Mouse (Mus musculus) neural tube, embryonic 12.5 days (tissue): ENCODE results near the gene Ell. TPM values are rescaled to one million over a fixed set of nuclear protein-coding genes. Genes with fewer than 3 reads are reported as not detected.

ENCODE experiments used
- ATAC-seq: fragments of 200-750 bp; cut with Nextera tagmentation; 2 replicates; pipeline ENCODE4 v1.8.0; 2017; ENCODE audit warnings: low read depth, mild to moderate bottlenecking, moderate TSS enrichment, moderate library complexity; ENCODE audit not compliant: low FRiP score
- H3K27ac ChIP-seq: fragments of 300-500 bp; sonication (generic); 2 replicates; pipeline ENCODE4 v1.5.1; 2016
- H3K27me3 ChIP-seq: fragments of 300-500 bp; sonication (generic); replicated peaks from 2 replicates; pipeline ENCODE4 v1.6.1; 2016; ENCODE audit warnings: mild to moderate bottlenecking
- H3K36me3 ChIP-seq: fragments of 300-500 bp; sonication (generic); 2 replicates; pipeline ENCODE4 v1.6.1; 2016; ENCODE audit warnings: mild to moderate bottlenecking
- H3K4me1 ChIP-seq: fragments of 300-500 bp; sonication (generic); 2 replicates; pipeline ENCODE4 v1.6.1; 2016
- H3K4me2 ChIP-seq: fragments of 300-500 bp; sonication (generic); replicated peaks from 2 replicates; pipeline ENCODE4 v1.6.1; 2016; ENCODE audit warnings: mild to moderate bottlenecking
- H3K4me3 ChIP-seq: fragments of 300-500 bp; sonication (generic); 2 replicates; pipeline ENCODE4 v1.5.1; 2016
- H3K9ac ChIP-seq: fragments of 300-500 bp; sonication (generic); 2 replicates; pipeline ENCODE4 v1.6.1; 2016; ENCODE audit warnings: mild to moderate bottlenecking
- H3K9me3 ChIP-seq: fragments of 300-500 bp; sonication (generic); 2 replicates; pipeline ENCODE4 v1.6.1; 2016; ENCODE audit warnings: mild to moderate bottlenecking
- WGBS: fragments of 180-500 bp; shearing (Covaris S2); methylation state at CpG from one replicate; pipeline ENCODE4 v1.1.7; 2016; 5-methylcytosine and 5-hydroxymethylcytosine counted together
- polyA plus RNA-seq: library from polyadenylated mRNA; unstranded; fragments of >200 nt; fragmentation: Nextera tagmentation; extraction: Ambion mirVana; gene quantifications from 2 replicates; pipeline ENCODE4 v1.2.1, GENCODE M21; 2016

Gene Ell
- polyA plus RNA-seq, 1 experiment from 2014 or later, result 19.5 TPM

DNA sequence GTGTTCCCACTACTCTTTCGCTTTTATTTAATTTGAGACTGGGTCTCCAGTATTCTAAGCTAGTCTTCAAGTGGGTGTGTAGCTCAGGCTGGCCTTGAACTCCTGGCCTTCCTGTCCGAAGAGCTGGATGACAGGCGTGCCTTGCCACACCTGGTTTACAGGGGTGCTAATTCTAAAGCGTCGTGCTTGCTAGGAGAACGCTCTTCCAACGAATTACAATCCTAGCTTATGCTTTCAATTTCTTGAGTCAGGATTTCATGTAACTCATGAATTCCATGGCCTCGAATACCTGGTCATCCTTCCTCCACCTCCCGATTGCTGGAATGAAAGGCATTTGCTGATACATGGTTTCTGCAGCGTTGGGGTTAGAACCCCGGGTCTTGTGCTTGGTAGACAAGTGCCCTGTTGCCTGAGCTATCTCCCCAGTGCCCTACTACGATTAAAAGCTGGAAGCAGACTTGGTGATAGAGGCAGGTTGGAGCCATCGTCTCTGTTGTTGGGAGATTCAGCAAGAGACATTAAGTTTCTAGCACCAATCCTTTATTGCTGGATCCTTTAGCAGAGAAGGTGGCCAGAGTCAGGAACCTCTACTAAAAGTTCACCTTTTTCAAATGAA is 11.0 kb upstream of the Ell start:
- Histone ChIP-seq H3K4me3 (peak overlapping the region; percentile 75), H3K36me3 (peaks cover 33% of the 10 kb centered on the region), H3K4me1 (peaks cover 20% of the 10 kb centered on the region), H3K27ac (0 out of 2 replicates have a peak overlapping the region, but pooled peaks have one; percentile 50), H3K27me3 (no peaks in the 10 kb centered on the region), H3K9me3 (no peaks in the 10 kb centered on the region), H3K9ac (peak overlapping the region; percentile 77), H3K4me2 (peak overlapping the region; percentile 82)
- ATAC-seq, result no peak
- WGBS, result 38% methylated on average over 13 of the region's 13 CpGs

DNA sequence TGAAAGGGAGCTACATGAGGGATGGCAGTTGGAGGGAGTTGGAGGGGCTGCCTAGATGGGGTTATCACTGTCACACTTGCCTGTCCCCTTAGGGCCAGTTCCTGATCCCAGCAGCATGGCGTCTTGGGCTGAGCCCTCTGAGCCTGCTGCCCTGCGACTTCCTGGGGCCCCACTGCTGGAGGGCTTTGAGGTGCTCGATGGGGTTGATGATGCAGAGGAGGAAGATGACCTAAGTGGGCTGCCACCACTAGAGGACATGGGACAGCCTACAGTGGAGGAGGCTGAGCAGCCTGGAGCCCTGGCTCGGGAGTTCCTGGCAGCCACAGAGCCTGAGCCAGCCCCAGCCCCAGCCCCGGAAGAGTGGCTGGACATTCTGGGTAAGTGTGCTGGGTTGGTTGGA is 10.0 kb upstream of the Ell start:
- H3K9me3 ChIP-seq, result no peaks in the 10 kb centered on the region
- 85% methylated on average over 5 of the region's 5 CpGs for WGBS
- no peak overlapping the region for H3K4me3 ChIP-seq
- 0 out of 2 replicates have a peak overlapping the region, but pooled peaks have one; percentile 14 for H3K4me2 ChIP-seq
- peaks cover 43% of the 10 kb centered on the region for H3K36me3 ChIP-seq
- H3K27ac ChIP-seq, result no peak overlapping the region
- H3K9ac ChIP-seq, result no peak overlapping the region
- no peak for ATAC-seq
- peaks cover 20% of the 10 kb centered on the region for H3K4me1 ChIP-seq
- H3K27me3 ChIP-seq, result no peaks in the 10 kb centered on the region

DNA sequence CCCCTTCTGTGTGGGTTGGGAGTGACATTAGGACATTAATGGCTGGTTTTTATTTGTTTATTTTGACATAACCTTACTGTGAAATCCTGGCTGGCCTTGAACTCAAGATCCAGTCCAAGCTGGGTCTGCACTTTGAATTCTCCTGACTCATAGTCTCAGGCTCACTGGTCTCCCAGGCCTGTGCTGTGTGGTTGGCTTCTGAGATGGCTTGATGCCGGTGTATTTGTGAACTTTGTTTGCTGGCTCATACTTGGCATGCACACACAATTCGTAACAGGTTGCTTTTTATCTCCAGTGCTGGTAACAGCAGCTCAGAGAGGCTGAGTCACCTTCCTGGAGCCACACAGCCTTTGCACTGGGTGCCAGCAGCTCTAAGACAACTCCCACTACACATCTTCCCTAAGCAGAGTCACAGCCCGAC is 9.5 kb upstream of the Ell start:
- Histone ChIP-seq H3K4me2 (no peak overlapping the region), H3K27ac (no peak overlapping the region), H3K9me3 (no peaks in the 10 kb centered on the region), H3K4me3 (no peak overlapping the region), H3K9ac (no peak overlapping the region), H3K27me3 (no peaks in the 10 kb centered on the region), H3K4me1 (peaks cover 20% of the 10 kb centered on the region), H3K36me3 (peaks cover 48% of the 10 kb centered on the region)
- 97% methylated on average over 3 of the region's 3 CpGs for WGBS
- ATAC-seq, result no peak

DNA sequence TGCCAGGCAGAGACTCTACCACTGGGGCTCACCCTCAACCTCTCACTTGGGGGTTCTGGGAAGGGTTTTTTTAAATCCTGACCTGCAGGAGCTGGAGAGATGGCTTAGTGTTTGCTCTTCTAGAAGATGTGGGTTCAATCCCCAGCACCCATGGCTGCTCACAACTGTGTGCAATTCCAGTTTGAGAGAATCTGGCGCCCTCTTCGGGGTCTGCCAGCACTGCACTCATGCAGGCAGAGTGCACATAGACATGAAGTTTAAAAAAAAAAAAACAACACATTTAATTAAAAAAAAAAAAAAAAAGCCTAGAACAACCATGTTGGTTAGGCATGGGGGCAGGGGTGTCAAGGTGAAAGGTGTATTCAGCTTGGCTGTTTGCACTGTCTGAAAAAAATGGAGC is 8.9 kb upstream of the Ell start:
- Histone ChIP-seq H3K4me1 (peaks cover 20% of the 10 kb centered on the region), H3K9me3 (no peaks in the 10 kb centered on the region), H3K27me3 (no peaks in the 10 kb centered on the region), H3K27ac (no peak overlapping the region), H3K9ac (no peak overlapping the region), H3K36me3 (peaks cover 54% of the 10 kb centered on the region), H3K4me3 (no peak overlapping the region), H3K4me2 (no peak overlapping the region)
- 89% methylated on average over 2 of the region's 2 CpGs for WGBS
- ATAC-seq, result no peak

DNA sequence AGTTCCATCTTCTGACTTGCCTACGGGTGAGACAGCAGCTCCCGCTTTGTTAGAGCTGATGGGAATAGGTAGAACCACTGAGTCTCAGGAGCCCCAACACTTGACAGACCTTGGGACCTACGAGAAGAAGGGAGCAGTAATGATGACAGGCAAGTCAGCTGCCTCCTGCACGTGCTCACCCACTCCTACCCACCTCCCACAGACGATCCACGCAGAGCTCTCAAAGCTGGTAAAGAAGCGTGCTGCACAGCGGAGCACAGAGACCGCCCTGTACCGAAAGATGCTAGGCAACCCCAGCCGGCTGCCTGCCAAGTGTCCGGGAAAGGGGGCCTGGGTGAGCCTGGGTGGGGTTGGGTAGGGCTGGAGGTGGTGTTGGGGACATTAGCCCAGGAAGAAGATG is 5.0 kb upstream of the Ell start:
- Histone ChIP-seq H3K27ac (no peak overlapping the region), H3K27me3 (no peaks in the 10 kb centered on the region), H3K4me2 (no peak overlapping the region), H3K4me1 (peaks cover 10% of the 10 kb centered on the region), H3K36me3 (peaks cover 74% of the 10 kb centered on the region), H3K9me3 (no peaks in the 10 kb centered on the region), H3K9ac (no peak overlapping the region), H3K4me3 (no peak overlapping the region)
- no peak for ATAC-seq
- 91% methylated on average over 12 of the region's 12 CpGs for WGBS

DNA sequence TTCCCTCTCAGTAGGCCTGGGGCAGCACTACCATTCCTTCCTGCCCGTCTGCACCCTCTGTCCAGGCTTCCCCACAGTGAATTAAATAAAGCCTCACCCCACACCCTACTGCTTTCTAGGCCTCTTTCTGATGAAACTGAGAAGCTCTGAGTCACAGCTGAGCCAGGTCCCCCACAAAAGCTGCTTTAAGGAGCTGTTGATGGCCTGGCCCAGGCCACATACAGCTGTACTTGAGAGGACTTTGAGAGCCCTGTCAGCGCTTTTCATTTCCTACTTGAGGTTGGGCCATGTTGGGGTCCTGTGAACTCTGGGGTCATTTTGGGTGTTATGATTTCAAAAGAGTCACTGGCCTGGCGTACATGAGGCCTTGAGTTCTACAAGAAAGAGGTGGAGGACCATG is 4.0 kb upstream of the Ell start:
- no peak overlapping the region for H3K4me3 ChIP-seq
- peaks cover 9% of the 10 kb centered on the region for H3K4me1 ChIP-seq
- H3K36me3 ChIP-seq, result peaks cover 69% of the 10 kb centered on the region
- no peak for ATAC-seq
- no peak overlapping the region for H3K27ac ChIP-seq
- no peaks in the 10 kb centered on the region for H3K27me3 ChIP-seq
- no peaks in the 10 kb centered on the region for H3K9me3 ChIP-seq
- no peak overlapping the region for H3K4me2 ChIP-seq
- WGBS, result 91% methylated on average over 3 of the region's 3 CpGs
- no peak overlapping the region for H3K9ac ChIP-seq

DNA sequence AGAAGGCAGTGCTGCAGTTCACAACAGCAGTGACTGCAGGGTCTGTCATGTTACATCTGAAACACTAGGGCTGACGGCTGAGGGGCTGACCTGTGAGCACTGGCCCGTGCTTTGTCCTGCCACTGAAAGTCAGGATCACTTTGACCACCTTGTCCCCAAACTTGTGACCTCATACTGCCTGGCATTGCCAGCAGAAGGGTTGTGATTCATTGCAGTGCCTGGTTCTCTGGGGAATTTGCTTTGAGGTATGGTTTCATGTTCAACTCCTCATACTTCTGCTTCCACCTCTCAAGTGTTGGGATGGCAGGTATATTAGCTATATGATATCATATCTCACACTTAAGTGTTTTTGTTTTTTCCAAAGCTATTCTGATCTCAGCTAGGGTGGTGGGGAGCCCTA is 3.6 kb upstream of the Ell start:
- 90% methylated on average over 2 of the region's 2 CpGs for WGBS
- Histone ChIP-seq H3K9ac (no peak overlapping the region), H3K27me3 (no peaks in the 10 kb centered on the region), H3K4me2 (no peak overlapping the region), H3K36me3 (peaks cover 67% of the 10 kb centered on the region), H3K27ac (no peak overlapping the region), H3K4me3 (no peak overlapping the region), H3K4me1 (peaks cover 14% of the 10 kb centered on the region), H3K9me3 (no peaks in the 10 kb centered on the region)
- ATAC-seq, result no peak

DNA sequence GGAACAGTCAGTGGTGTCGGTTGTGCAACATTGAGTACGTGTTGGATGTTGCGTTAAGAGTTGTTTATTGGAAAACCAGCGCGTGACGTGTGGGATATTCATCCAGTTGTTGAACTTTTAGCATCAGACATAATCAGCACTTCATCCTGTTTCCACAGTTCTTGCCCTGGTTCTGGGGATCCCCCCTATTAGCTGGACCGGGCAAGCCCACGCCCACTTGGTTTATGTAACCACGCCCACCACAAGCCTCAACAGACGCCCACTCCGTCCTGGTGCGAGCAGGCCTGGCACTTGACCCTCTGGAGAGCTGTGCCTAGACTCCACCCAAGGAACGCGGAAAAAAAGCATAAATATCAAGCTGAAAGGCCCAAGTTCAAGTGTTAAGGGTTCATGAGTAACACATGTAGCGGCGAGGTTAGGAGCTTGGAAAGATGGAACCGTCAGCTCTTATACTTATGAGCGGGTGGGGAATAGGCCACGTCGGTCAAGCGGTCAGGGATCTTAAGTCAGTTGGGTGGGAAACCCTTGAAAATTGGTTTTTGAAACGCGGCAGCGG is 1.2 kb upstream of the Ell start:
- 16% methylated on average over 24 of the region's 24 CpGs for WGBS
- Histone ChIP-seq H3K4me3 (peak overlapping the region; percentile 73), H3K9ac (no peak overlapping the region), H3K4me1 (peaks cover 26% of the 10 kb centered on the region), H3K36me3 (peaks cover 43% of the 10 kb centered on the region), H3K4me2 (peak overlapping the region; percentile 81), H3K27me3 (no peaks in the 10 kb centered on the region), H3K9me3 (no peaks in the 10 kb centered on the region), H3K27ac (0 out of 2 replicates have a peak overlapping the region, but pooled peaks have one; percentile 18)
- peak; percentile 22; the same call in 1 of the 2 replicates for ATAC-seq

DNA sequence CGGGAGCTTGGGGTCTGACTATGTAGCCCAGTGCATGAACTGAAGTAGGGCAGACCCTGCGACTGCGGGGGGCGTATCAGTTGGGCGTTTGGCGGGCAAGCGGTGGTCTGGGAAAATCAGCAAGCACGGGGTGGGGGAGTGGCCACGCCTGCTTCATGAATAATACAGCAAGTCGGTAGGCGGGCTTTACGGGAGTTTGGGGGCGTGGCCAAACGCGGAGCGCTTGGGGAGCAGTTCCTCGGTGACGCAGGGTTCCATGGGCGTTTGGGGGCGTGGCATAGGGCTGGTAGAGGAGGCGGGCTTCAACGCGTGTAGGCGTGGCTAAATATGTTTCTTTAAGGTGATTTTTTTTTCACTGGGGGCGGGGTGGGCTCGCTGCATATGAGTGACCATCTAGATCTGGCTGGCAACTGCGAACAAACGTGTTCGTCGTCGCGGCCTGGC is 602 bp upstream of the Ell start:
- no peaks in the 10 kb centered on the region for H3K27me3 ChIP-seq
- H3K9me3 ChIP-seq, result no peaks in the 10 kb centered on the region
- ATAC-seq, result peak; percentile 80
- WGBS, result under 1% methylated on average over 32 of the region's 32 CpGs
- H3K36me3 ChIP-seq, result peaks cover 37% of the 10 kb centered on the region
- peaks cover 26% of the 10 kb centered on the region for H3K4me1 ChIP-seq
- H3K27ac ChIP-seq, result peak overlapping the region; percentile 81
- H3K4me2 ChIP-seq, result peak overlapping the region; percentile 81
- peak overlapping the region; percentile 45; the same call in 1 of the 2 replicates for H3K9ac ChIP-seq
- peak overlapping the region; percentile 73 for H3K4me3 ChIP-seq

DNA sequence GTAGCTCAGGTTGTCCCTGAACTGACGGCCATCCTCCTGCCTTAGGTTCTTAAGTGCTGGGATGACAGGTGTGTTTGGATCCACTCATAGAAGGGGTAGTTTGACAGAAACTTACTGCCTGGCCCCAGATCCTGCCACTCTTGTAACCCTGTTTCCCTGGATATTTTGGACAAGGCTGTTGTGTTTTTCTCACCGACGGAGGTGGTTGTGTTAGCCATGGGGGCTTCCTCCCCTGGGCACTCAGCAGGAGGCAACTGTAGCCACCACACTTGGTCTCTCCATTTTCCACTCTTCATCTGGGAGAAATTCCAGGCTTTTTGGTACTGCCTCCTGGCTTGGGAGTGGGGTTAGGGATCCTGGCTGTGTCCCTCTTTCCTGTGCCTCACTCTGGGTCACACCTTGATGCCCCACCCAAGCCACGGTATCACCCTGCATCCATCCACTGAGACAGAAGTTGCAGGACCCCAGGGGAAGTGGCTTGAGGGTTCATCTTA is 803 bp downstream of the Ell start:
- Histone ChIP-seq H3K9me3 (no peaks in the 10 kb centered on the region), H3K4me1 (peaks cover 26% of the 10 kb centered on the region), H3K27me3 (no peaks in the 10 kb centered on the region), H3K36me3 (peaks cover 23% of the 10 kb centered on the region), H3K4me2 (peak overlapping the region; percentile 81), H3K9ac (peak overlapping the region; percentile 79), H3K27ac (no peak overlapping the region), H3K4me3 (peak overlapping the region; percentile 73)
- no peak for ATAC-seq
- WGBS, result 14% methylated on average over 4 of the region's 4 CpGs

DNA sequence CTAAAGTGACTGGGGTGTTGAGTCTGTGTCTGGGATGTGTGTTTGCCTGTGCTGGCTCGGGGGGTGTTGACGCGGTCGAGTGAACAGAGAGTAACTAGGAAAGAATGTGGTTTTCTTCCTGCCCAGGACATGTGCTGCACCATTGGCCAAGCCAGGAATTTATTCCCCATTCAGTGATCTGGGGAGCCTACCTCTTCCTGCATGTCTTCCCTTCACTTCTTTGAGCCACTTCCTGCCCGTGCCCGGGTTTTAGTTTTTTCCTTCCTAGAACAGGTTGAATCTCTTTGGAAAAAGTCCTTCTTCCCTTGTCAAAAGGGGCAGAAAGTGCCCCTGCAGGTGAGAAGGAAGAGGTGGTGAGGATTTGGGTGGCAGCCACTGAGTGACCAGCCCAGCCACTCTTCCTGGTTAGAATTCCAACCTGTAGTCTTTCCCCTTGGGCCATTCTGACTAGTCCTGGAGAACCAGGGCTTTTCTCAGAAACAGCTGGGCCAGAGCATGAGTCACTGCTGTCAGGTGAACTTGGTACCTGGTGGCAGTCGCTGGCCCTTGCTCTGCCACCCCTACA is 1.3 kb downstream of the Ell start:
- H3K27ac ChIP-seq, result no peak overlapping the region
- peak overlapping the region; percentile 79 for H3K9ac ChIP-seq
- peaks cover 18% of the 10 kb centered on the region for H3K36me3 ChIP-seq
- peak overlapping the region; percentile 81 for H3K4me2 ChIP-seq
- H3K4me1 ChIP-seq, result peaks cover 26% of the 10 kb centered on the region
- no peak for ATAC-seq
- 52% methylated on average over 7 of the region's 7 CpGs for WGBS
- peak overlapping the region; percentile 73 for H3K4me3 ChIP-seq
- no peaks in the 10 kb centered on the region for H3K27me3 ChIP-seq
- H3K9me3 ChIP-seq, result no peaks in the 10 kb centered on the region

DNA sequence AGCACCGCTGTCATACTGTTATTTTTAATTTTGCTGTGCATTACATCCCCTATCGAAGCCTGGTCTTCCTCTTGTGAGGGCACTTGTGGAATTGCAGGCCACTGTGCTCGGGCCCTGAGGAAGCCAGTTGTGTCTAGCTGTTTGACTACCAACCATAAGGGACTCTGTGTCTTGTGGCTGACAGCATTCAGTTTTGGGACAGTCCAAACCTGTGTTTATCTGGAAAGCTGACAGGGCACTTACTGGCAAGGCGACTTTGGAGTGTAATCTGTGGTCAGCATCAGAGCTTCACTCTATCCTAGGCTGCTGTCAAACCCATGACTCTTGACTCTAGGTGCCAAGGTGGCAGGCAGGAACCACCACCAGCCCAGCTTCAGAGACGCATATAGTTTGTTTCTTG is 1.8 kb downstream of the Ell start:
- no peak for ATAC-seq
- Histone ChIP-seq H3K36me3 (peaks cover 15% of the 10 kb centered on the region), H3K27me3 (no peaks in the 10 kb centered on the region), H3K9me3 (no peaks in the 10 kb centered on the region), H3K27ac (no peak overlapping the region), H3K4me2 (peak overlapping the region; percentile 81), H3K4me3 (no peak overlapping the region), H3K9ac (no peak overlapping the region; the same call in 1 of the 2 replicates), H3K4me1 (peaks cover 26% of the 10 kb centered on the region)
- WGBS, result 89% methylated on average over 5 of the region's 5 CpGs
